Mouse (Mus musculus): ENCODE measurements around the gene Rnf8. TPM values are rescaled to one million over a fixed set of nuclear protein-coding genes. Genes with fewer than 3 reads are reported as not detected.

Rnf8 gene
- total and polyA plus RNA-seq, 2 experiments: 8.8 to 15.2 TPM

DNA sequence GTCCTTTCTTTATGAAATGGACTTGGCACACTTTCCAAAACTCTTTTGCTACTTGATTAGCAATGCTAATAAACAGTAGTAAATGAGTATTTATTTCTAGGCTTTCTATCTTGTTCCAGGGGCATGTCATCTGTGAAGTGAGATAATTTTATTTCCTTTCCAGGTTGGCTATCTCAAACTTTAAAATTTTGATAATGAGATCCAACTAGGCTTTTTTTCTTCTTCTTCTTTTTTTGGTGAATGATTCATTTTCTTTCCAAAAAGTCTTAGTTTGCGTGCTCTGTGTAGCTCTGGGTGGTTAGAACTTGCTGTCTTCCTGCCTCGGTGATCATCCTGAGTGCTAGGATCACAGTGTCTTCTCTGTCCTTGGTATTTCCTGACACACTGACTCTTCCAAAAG is 78.2 kb downstream of the Rnf8 start:
- H3K27ac ChIP-seq (replicated peaks; ENCODE audit: insufficient read depth, low read depth, low read length): no peak overlapping the region
- no peaks in the 10 kb centered on the region for H3K4me1 ChIP-seq (ENCODE audit: control insufficient read depth, insufficient read depth, low read length)
- 74% methylated on average over 2 of the region's 2 CpGs for WGBS
- no peaks in the 10 kb centered on the region for H3K79me2 ChIP-seq (ENCODE audit: control insufficient read depth, insufficient read depth, low read length)
- no peaks in the 10 kb centered on the region for H3K27me3 ChIP-seq (ENCODE audit: control insufficient read depth, insufficient read depth, low read length)
- no peak overlapping the region for H3K4me3 ChIP-seq (ENCODE audit: insufficient read depth, low read depth, low read length)
- DNase-seq (ENCODE audit: extremely low read depth, low read depth, low spot score): no peak
- no peak for TF ChIP-seq CTCF (IDR thresholded peaks at IDR 0.05; ENCODE audit: low read depth, low read length)
- no peak for TF ChIP-seq POLR2A (IDR thresholded peaks at IDR 0.05; ENCODE audit: extremely low read depth, insufficient read depth, low read length)
- no peak overlapping the region for H3K9ac ChIP-seq (ENCODE audit: low read depth, low read length)
- H3K36me3 ChIP-seq (ENCODE audit: control insufficient read depth, insufficient read depth, low read length): peaks cover 58% of the 10 kb centered on the region

DNA sequence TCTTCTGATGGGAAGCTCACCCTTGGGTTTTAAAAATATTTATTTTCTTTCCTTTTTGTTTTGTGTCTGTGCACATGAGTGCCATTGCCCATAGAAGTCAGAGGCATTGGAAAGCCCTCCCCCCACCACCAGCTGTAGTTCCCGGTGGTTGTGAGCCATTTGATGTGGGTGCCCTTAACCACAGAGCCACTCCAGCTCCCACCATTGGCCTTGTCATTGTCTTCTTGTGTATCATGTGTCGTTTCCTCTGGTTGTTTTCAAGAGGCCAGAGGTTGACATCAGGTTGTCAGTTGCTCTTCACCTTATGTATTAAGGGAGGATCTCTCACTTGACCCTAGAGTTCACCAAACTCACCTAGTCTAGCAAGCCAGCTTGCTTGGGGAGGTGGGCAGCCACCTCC is 79.0 kb downstream of the Rnf8 start:
- Histone ChIP-seq H3K4me3 (ENCODE audit: insufficient read depth, low read depth, low read length) (no peak overlapping the region), H3K4me1 (ENCODE audit: control insufficient read depth, insufficient read depth, low read length) (no peaks in the 10 kb centered on the region), H3K79me2 (ENCODE audit: control insufficient read depth, insufficient read depth, low read length) (no peaks in the 10 kb centered on the region), H3K27me3 (ENCODE audit: control insufficient read depth, insufficient read depth, low read length) (no peaks in the 10 kb centered on the region), H3K27ac (replicated peaks; ENCODE audit: insufficient read depth, low read depth, low read length) (no peak overlapping the region), H3K9ac (ENCODE audit: low read depth, low read length) (no peak overlapping the region), H3K36me3 (ENCODE audit: control insufficient read depth, insufficient read depth, low read length) (peaks cover 55% of the 10 kb centered on the region)
- no peak for TF ChIP-seq CTCF (IDR thresholded peaks at IDR 0.05; ENCODE audit: low read depth, low read length)
- TF ChIP-seq POLR2A (IDR thresholded peaks at IDR 0.05; ENCODE audit: extremely low read depth, insufficient read depth, low read length): no peak
- no peak for DNase-seq (ENCODE audit: extremely low read depth, low read depth, low spot score)
- WGBS: 75% methylated on average over 2 of the region's 2 CpGs

DNA sequence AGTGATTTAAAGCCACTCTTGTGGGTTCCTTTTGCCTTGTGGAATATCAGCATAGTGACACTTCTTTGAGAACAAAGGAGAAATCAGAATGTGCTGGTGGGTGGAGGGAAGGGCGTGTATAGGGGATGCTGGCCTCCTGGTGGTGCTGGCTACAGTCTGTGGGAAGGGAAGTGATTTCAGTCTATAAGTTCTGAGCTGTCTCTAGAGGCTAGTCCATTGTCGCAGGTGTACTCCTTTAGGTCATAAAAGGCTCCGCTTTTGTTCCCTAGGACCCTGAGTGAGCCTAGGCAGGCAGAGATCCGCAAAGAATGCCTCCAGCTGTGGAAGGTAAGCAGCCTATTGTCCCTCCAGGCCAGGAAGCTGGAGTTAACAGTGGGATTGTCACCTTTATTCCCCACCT is 79.9 kb downstream of the Rnf8 start:
- 95% methylated on average over 4 of the region's 4 CpGs for WGBS
- no peak for TF ChIP-seq POLR2A (IDR thresholded peaks at IDR 0.05; ENCODE audit: extremely low read depth, insufficient read depth, low read length)
- TF ChIP-seq CTCF (IDR thresholded peaks at IDR 0.05; ENCODE audit: low read depth, low read length): no peak
- no peak for DNase-seq (ENCODE audit: extremely low read depth, low read depth, low spot score)
- H3K27ac ChIP-seq (replicated peaks; ENCODE audit: insufficient read depth, low read depth, low read length): no peak overlapping the region
- peaks cover 61% of the 10 kb centered on the region for H3K36me3 ChIP-seq (ENCODE audit: control insufficient read depth, insufficient read depth, low read length)
- no peak overlapping the region for H3K9ac ChIP-seq (ENCODE audit: low read depth, low read length)
- no peak overlapping the region for H3K4me3 ChIP-seq (ENCODE audit: insufficient read depth, low read depth, low read length)
- H3K4me1 ChIP-seq (ENCODE audit: control insufficient read depth, insufficient read depth, low read length): no peaks in the 10 kb centered on the region
- no peaks in the 10 kb centered on the region for H3K27me3 ChIP-seq (ENCODE audit: control insufficient read depth, insufficient read depth, low read length)
- no peaks in the 10 kb centered on the region for H3K79me2 ChIP-seq (ENCODE audit: control insufficient read depth, insufficient read depth, low read length)

Other genes with a start within 250 kb of the Rnf8 start
- 8.9 and 9.5 TPM in 2 replicates for gene Pim1, start 124.0 kb upstream of the Rnf8 start, total RNA-seq (2014; rRNA removed)
- gene Pim1, start 124.0 kb upstream of the Rnf8 start, polyA plus RNA-seq (2012; rRNA removed): 16.0 and 16.4 TPM in 2 replicates
- not detected in 2 replicates for gene Gm17657, start 65.2 kb upstream of the Rnf8 start, total RNA-seq (2014; rRNA removed)
- not detected in 2 replicates for gene Gm17657, start 65.2 kb upstream of the Rnf8 start, polyA plus RNA-seq (2012; rRNA removed)
- gene Tbc1d22b, start 65.0 kb upstream of the Rnf8 start, total RNA-seq (2014; rRNA removed): 1.2 and 1.3 TPM in 2 replicates
- 4.0 and 4.1 TPM in 2 replicates for gene Tbc1d22b, start 65.0 kb upstream of the Rnf8 start, polyA plus RNA-seq (2012; rRNA removed)
- gene Tmem217, start 62.4 kb upstream of the Rnf8 start, total RNA-seq (2014; rRNA removed): not detected in 2 replicates
- gene Tmem217, start 62.4 kb upstream of the Rnf8 start, polyA plus RNA-seq (2012; rRNA removed): not detected in 2 replicates
- 1.9 TPM in 2 replicates for gene Gm28043, start 86 bp downstream of the Rnf8 start, total RNA-seq (2014; rRNA removed)
- 0.60 and 0.66 TPM in 2 replicates for gene Gm28043, start 86 bp downstream of the Rnf8 start, polyA plus RNA-seq (2012; rRNA removed)
- 25.7 and 27.7 TPM in 2 replicates for gene Cmtr1, start 45.8 kb downstream of the Rnf8 start, total RNA-seq (2014; rRNA removed)
- gene Cmtr1, start 45.8 kb downstream of the Rnf8 start, polyA plus RNA-seq (2012; rRNA removed): 19.3 and 23.4 TPM in 2 replicates
- 5.5 and 5.8 TPM in 2 replicates for gene Ccdc167, start 102.3 kb downstream of the Rnf8 start, total RNA-seq (2014; rRNA removed)
- 2.3 and 4.2 TPM in 2 replicates for gene Ccdc167, start 102.3 kb downstream of the Rnf8 start, polyA plus RNA-seq (2012; rRNA removed)